Mouse (Mus musculus) cerebellum, adult 8-10 months (tissue): ENCODE measurements at regions not wholly inside any gene's neighbourhood (a gene's known extent, or its start where the extent isn't known, plus 50 kb on each side); places are given as distances from the start of the nearest gene placed in this dataset.
A peak's percentile ranks its signal among the peaks of the same experiment; 100 is the strongest.

Source experiments
- DNase-seq: peaks from one replicate; pipeline ENCODE4 v3.0.0; 2022

- peak; percentile 25 for DNase-seq
Observed at GRCm38 (mm10) chr3:61268453-61269335, 92.7 kb upstream of the Rap2b start.

DNA sequence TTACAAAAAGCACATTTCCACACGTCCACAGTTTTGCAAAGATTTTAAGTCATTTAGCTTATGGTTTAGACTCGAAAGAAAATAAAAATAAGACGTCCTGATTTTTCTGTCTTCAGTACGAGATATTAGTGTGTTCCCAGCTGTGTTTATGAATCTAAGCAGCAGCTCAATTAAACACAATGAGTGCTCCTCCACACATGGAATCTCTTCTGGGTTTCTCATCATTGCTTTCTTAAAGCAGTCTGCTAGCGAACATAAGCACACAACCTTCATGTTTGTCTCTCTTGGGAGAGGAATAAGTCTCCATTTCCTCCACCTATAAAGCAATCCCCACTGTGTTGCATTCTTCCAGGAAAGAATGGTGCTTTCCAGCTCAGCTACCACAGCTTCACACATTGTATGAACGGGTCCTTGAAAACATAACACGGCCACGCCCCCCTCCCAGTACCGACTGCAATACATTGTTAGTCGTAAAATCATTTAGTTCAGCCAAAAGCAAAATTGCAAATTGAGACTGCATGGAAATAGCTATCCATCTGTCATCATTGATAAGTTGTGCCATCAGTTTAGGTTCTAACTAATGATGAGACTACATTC is 75.4 kb upstream of the Rap2b start:
- no peak for DNase-seq

DNA sequence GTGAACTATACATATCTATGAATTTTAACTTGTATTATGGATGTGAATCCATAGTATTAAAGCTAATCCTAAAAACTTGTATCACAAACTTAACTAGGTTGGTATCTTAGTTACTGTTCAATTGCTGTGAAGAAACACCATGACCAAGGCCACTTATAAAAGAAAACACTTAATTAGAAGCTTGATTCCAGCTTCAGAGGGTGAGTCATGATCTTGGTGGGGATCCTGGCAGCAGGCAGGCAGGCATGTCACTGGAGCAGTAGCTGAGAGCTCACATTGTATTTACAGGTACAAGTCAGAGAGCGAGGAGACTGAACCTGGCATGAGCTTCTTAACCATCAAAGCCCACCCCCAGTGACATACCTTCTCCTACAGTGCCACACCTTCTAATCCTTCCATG is 73.2 kb upstream of the Rap2b start:
- no peak for DNase-seq

DNA sequence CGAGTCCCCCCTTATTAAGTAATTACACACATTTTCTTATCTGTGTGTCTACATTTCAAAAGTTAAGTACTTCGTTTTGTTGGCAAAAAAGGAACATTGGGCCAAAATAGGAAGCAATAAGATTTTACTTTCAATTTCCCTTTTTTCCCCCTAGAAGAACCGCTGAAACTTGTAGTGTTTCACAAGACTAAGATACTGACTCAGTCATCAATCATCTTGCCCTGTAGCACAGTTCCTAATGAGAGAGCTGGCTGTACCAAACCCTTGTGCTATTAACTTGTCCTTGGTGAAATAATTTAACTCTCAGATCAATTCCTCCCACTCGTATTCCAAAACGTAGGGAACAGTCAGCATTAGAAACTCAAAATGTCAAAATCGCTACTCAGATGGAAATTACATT is 66.6 kb upstream of the Rap2b start:
- DNase-seq: no peak

DNA sequence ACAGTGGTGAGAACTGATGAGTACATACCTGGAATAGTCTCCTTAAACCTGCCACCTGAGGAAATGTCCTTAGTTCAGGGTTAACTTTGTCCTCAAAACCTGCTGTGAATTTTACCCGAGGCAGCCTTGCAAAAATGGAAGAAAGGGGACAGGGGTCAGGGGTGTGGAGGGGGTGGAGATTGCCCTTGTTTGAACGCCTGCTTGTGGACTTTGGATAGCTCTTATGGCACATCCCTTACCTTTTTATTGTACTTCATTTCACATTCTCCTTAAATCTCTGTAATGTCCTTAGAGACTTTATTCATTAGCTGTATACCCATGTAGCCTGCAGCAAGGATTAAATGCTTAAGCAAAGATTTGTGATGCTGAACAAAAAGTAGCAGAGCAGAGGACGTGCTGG is 64.1 kb upstream of the Rap2b start:
- DNase-seq: no peak

- DNase-seq: no peak
Observed at GRCm38 (mm10) chr3:61302214-61302613, 59.2 kb upstream of the Rap2b start.

- DNase-seq: no peak
Observed at GRCm38 (mm10) chr3:61303485-61303884, 58.0 kb upstream of the Rap2b start.

GRCm38 (mm10) chr3:61306306-61306705 is 55.1 kb upstream of the Rap2b start:
- DNase-seq: no peak

- DNase-seq: no peak
Observed at GRCm38 (mm10) chr3:61308764-61309163, 52.7 kb upstream of the Rap2b start.

DNA sequence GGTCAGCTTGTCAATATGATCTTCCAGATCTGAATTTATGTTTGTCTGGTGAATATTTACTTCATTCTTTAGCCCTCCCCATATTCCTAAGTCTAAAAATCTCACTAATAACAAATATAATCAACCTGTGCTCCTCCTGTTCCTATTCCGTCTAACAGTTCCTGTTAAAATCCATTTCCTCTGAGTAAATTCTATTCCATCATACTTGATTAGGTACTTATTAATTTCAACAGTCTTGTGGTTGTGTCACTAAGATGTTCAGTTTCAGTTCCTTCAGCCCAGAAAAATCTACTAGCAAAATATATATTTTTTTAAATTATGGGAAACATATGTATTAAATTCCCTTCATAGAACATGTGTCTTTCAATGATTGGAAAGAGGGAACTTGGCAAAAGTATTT is 52.2 kb upstream of the Rap2b start:
- no peak for DNase-seq
